Mouse (Mus musculus): ENCODE results near the gene Hrk. TPM values are rescaled to one million over a fixed set of nuclear protein-coding genes. Genes with fewer than 3 reads are reported as not detected.

The Hrk gene
- polyA plus RNA-seq, 1 experiment from 2014 or later = 0.03 TPM

Other genes starting within 250 kb of the Hrk start
- gene Fbxo21, start 187.9 kb upstream of the Hrk start, polyA plus RNA-seq (2016; fragmentation: Nextera tagmentation; extraction: Ambion mirVana) = 86.1 and 93.4 TPM in 2 replicates
- gene Tesc, start 136.9 kb upstream of the Hrk start, polyA plus RNA-seq (2016; fragmentation: Nextera tagmentation; extraction: Ambion mirVana) = 0.14 and 0.48 TPM in 2 replicates
- gene Fbxw8, start 9.2 kb upstream of the Hrk start, polyA plus RNA-seq (2016; fragmentation: Nextera tagmentation; extraction: Ambion mirVana) = 36.8 and 37.9 TPM in 2 replicates
- 4.9 and 5.5 TPM in 2 replicates for gene Rnft2, start 80.5 kb downstream of the Hrk start, polyA plus RNA-seq (2016; fragmentation: Nextera tagmentation; extraction: Ambion mirVana)
- 13.7 and 14.3 TPM in 2 replicates for gene 2410131K14Rik, start 80.6 kb downstream of the Hrk start, polyA plus RNA-seq (2016; fragmentation: Nextera tagmentation; extraction: Ambion mirVana)